Mouse (Mus musculus) liver, embryonic 15.5 days (tissue): Measurements from ENCODE around the gene Bach2. TPM values are rescaled to one million over a fixed set of nuclear protein-coding genes. Genes with fewer than 3 reads are reported as not detected.

Experiments
- ATAC-seq: fragments of 200-750 bp; cut with Nextera tagmentation; 2 replicates; pipeline ENCODE4 v1.8.0; 2017; ENCODE audit warnings: moderate number of reproducible peaks, mild to moderate bottlenecking, moderate library complexity; ENCODE audit not compliant: insufficient read depth
- H3K27ac ChIP-seq: fragments of 300-500 bp; sonication (generic); replicated peaks from 2 replicates; pipeline ENCODE4 v1.5.1; 2015; ENCODE audit warnings: mild to moderate bottlenecking, inconsistent platforms
- H3K27me3 ChIP-seq: fragments of 300-500 bp; sonication (generic); 2 replicates; pipeline ENCODE4 v1.6.1; 2015; ENCODE audit warnings: mild to moderate bottlenecking, inconsistent platforms
- H3K36me3 ChIP-seq: fragments of 300-500 bp; sonication (generic); replicated peaks from 2 replicates; pipeline ENCODE4 v1.6.1; 2015; ENCODE audit warnings: moderate library complexity, mild to moderate bottlenecking, inconsistent platforms
- H3K4me1 ChIP-seq: fragments of 300-500 bp; sonication (generic); replicated peaks from 2 replicates; pipeline ENCODE4 v1.6.1; 2015; ENCODE audit warnings: inconsistent platforms
- H3K4me2 ChIP-seq: fragments of 300-500 bp; sonication (generic); 2 replicates; pipeline ENCODE4 v1.6.1; 2015; ENCODE audit warnings: moderate library complexity, mild to moderate bottlenecking, inconsistent platforms
- H3K4me3 ChIP-seq: fragments of 300-500 bp; sonication (generic); replicated peaks from 2 replicates; pipeline ENCODE4 v1.5.1; 2015; ENCODE audit warnings: mild to moderate bottlenecking, inconsistent platforms
- H3K9ac ChIP-seq: fragments of 300-500 bp; sonication (generic); 2 replicates; pipeline ENCODE4 v1.6.1; 2015; ENCODE audit warnings: moderate library complexity, mild to moderate bottlenecking, inconsistent platforms
- H3K9me3 ChIP-seq: fragments of 300-500 bp; sonication (generic); replicated peaks from 2 replicates; pipeline ENCODE4 v1.6.1; 2016; ENCODE audit warnings: inconsistent platforms
- WGBS: fragments of 180-500 bp; shearing (Covaris S2); methylation state at CpG from one replicate; pipeline ENCODE4 v1.1.7; 2015; ENCODE audit warnings: mixed read lengths; ENCODE audit not compliant: insufficient replicate concordance; 5-methylcytosine and 5-hydroxymethylcytosine counted together
- polyA plus RNA-seq: library from polyadenylated mRNA; unstranded; fragments of >200 nt; fragmentation: Nextera tagmentation; extraction: Ambion mirVana; gene quantifications from 2 replicates; pipeline ENCODE4 v1.2.1, GENCODE M21; 2015

Gene Bach2
- polyA plus RNA-seq, 1 experiment from 2014 or later, result 1.6 TPM

DNA sequence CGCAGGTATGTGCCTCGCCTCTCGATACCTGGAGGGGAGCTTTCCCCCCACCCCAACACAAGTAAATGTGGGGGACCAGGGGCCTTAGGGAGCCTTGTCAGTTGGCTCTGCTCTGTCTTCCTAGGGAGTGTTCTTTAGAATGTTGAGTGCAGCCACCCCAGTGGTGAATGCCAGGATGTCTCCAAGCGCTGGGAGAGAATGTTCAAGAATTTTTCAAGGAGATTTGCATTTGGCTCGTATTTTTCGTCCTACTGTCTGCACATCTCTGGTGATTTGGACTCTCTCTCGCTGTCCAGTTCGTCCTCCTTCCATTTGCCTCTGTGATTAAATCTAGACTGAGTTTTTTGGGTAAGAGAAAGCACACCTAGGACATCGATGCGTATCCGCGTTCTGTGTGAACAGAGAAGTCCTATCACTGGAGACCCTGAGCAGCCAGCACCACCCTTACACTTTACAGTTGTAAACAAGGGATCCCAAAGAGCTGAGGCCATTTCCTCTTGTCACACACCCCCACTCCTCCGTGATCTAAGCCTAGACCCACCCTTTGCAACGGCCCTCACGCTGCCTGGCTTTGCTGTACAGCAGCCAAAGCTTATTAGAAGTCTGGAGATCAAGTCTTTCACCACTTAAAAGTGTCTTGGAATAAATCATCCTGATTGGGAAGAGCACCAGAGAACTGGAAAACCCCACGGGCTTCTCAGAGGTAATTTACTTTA is 143.2 kb downstream of the Bach2 start:
- ATAC-seq, result no peak

GRCm38 (mm10) chr4:32385121-32385520 is 146.5 kb downstream of the Bach2 start:
- Histone ChIP-seq H3K9me3 (no peaks in the 10 kb centered on the region), H3K36me3 (no peaks in the 10 kb centered on the region), H3K4me1 (peaks cover 10% of the 10 kb centered on the region; the same call in 1 of the 2 replicates), H3K9ac (no peak overlapping the region), H3K27me3 (no peaks in the 10 kb centered on the region), H3K4me3 (no peak overlapping the region), H3K27ac (no peak overlapping the region), H3K4me2 (no peak overlapping the region)
- WGBS, result 60% methylated on average over 2 of the region's 2 CpGs
- ATAC-seq, result no peak

More for the DNA sequence above, 143.2 kb downstream of the Bach2 start:
- H3K9me3 ChIP-seq, result no peaks in the 10 kb centered on the region
- H3K4me1 ChIP-seq, result peaks cover under 1% of the 10 kb centered on the region; the same call in 1 of the 2 replicates
- no peak overlapping the region for H3K4me3 ChIP-seq
- no peaks in the 10 kb centered on the region for H3K27me3 ChIP-seq
- H3K27ac ChIP-seq, result no peak overlapping the region
- no peaks in the 10 kb centered on the region for H3K36me3 ChIP-seq
- 58% methylated on average over 16 of the region's 16 CpGs for WGBS
- no peak overlapping the region for H3K4me2 ChIP-seq
- H3K9ac ChIP-seq, result no peak overlapping the region

- no peak overlapping the region for H3K4me2 ChIP-seq
- H3K4me3 ChIP-seq, result no peak overlapping the region
- ATAC-seq, result no peak
- peaks cover 10% of the 10 kb centered on the region; the same call in 1 of the 2 replicates for H3K4me1 ChIP-seq
- WGBS, result 33% methylated on average over 14 of the region's 14 CpGs
- no peaks in the 10 kb centered on the region for H3K9me3 ChIP-seq
- no peak overlapping the region for H3K27ac ChIP-seq
- H3K9ac ChIP-seq, result no peak overlapping the region
- no peaks in the 10 kb centered on the region for H3K36me3 ChIP-seq
- no peaks in the 10 kb centered on the region for H3K27me3 ChIP-seq
These were observed 147.0 kb downstream of the Bach2 start for GRCm38 (mm10) chr4:32385623-32386022.

GRCm38 (mm10) chr4:32386346-32386745 is 147.7 kb downstream of the Bach2 start:
- no peak overlapping the region for H3K4me2 ChIP-seq
- H3K9me3 ChIP-seq, result no peaks in the 10 kb centered on the region
- H3K36me3 ChIP-seq, result no peaks in the 10 kb centered on the region
- H3K4me3 ChIP-seq, result no peak overlapping the region
- no peak for ATAC-seq
- WGBS, result 77% methylated on average over 10 of the region's 10 CpGs
- no peak overlapping the region for H3K27ac ChIP-seq
- H3K9ac ChIP-seq, result no peak overlapping the region
- peaks cover 10% of the 10 kb centered on the region; the same call in 1 of the 2 replicates for H3K4me1 ChIP-seq
- no peaks in the 10 kb centered on the region for H3K27me3 ChIP-seq

DNA sequence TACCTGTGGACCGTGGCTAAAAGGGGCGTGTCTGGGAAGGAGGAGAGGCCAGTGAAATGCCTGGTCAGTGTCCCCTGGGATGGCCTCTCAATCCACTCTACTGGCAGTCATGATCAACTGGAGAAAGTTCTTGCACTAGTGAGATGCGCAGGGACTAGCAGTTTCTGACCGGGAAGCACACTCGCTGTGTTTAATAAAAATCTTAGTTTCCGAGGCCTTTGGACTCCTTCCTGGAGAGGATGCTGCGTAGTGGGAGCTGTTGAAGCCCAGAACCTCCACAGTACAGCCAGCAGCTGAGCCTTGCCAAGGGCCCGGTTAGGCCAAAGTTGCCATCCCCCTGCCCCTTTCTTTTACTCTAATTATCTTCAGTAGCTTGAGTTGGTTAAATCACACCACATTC is 148.3 kb downstream of the Bach2 start:
- H3K36me3 ChIP-seq, result no peaks in the 10 kb centered on the region

DNA sequence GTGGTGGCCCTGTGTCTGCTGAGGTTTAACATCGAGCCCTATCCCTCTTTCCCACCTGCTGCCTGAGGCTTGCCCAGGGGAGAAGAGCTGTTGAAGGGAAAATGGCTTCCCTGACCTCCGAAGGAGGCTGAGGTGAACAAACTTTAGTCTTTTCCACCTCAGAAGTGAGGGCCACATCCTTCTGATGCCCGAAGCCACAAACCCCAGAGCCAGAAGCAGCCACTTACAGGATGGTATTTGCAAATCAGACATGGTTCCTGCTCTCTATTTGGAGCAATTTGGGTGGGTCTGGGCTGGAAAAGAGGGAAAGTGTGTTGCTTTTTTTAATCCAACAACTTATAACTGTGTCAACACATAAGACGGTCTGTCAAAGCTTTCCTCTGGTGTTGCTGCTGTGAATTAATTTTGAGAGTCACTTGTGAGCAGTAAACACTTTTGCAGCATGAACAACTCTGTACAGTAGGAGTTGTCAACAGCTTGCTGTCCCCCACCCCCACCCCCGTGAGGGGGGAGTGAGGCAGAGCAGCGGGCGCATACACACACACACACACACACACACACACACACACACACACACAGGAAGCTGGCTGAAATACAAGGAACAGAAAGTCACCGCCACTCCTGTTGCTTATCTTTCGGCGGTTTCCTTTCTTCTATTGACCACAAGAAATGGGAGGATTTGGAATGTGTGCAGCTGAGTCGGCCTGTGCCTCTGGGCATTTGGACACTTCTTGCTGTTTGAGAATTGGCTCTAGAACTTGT is 149.1 kb downstream of the Bach2 start:
- 10% methylated on average over 11 of the region's 11 CpGs for WGBS
- H3K4me1 ChIP-seq, result peaks cover 10% of the 10 kb centered on the region; the same call in 1 of the 2 replicates
- ATAC-seq, result no peak
- no peaks in the 10 kb centered on the region for H3K9me3 ChIP-seq
- no peaks in the 10 kb centered on the region for H3K36me3 ChIP-seq
- no peak overlapping the region for H3K4me2 ChIP-seq
- H3K27ac ChIP-seq, result no peak overlapping the region
- H3K4me3 ChIP-seq, result no peak overlapping the region
- no peak overlapping the region for H3K9ac ChIP-seq
- no peaks in the 10 kb centered on the region for H3K27me3 ChIP-seq

More for the DNA sequence above, 148.3 kb downstream of the Bach2 start:
- H3K27me3 ChIP-seq, result no peaks in the 10 kb centered on the region
- H3K9me3 ChIP-seq, result no peaks in the 10 kb centered on the region
- WGBS, result 66% methylated on average over 8 of the region's 8 CpGs
- peaks cover 10% of the 10 kb centered on the region; the same call in 1 of the 2 replicates for H3K4me1 ChIP-seq
- ATAC-seq, result no peak
- no peak overlapping the region for H3K9ac ChIP-seq
- H3K4me3 ChIP-seq, result no peak overlapping the region
- H3K27ac ChIP-seq, result no peak overlapping the region
- no peak overlapping the region for H3K4me2 ChIP-seq

GRCm38 (mm10) chr4:32388564-32388963 is 150.0 kb downstream of the Bach2 start:
- no peak for ATAC-seq
- H3K27me3 ChIP-seq, result no peaks in the 10 kb centered on the region
- no peak overlapping the region for H3K27ac ChIP-seq
- no peak overlapping the region for H3K9ac ChIP-seq
- H3K36me3 ChIP-seq, result no peaks in the 10 kb centered on the region
- WGBS, result 50% methylated on average over 9 of the region's 9 CpGs
- no peak overlapping the region for H3K4me3 ChIP-seq
- H3K4me2 ChIP-seq, result no peak overlapping the region
- peaks cover 10% of the 10 kb centered on the region; the same call in 1 of the 2 replicates for H3K4me1 ChIP-seq
- H3K9me3 ChIP-seq, result no peaks in the 10 kb centered on the region

DNA sequence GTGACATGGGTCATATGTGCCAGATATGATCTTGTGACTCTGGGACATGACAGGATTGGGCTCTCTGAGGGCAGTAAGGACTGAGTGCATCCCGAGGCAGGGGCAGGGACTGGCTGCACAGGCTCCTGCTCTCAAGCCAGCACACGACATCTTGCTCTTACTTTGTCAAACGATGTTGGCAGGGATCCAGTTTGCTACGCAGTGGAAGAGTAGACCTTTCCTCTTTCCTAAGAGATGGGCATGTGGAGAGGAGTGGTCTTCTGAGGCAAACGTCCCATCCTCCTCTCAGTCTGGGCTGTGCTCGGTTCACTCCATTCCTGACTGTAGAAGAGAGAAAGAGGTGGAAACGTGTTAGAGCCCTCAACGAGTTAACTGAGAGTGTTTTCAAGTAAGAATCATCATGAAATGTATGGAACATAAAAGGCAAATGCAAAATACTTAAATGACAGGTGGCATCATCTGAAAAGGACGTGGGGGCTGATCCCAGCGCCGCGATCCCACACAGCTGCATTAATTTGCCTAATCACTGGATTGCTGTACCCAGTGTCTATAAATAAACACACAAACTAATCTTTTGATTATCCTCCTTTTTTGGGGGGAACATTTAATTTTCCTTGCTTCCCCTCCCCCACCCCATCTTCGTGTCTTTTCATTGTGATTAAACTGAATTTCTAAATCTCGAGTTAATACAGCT is 150.7 kb downstream of the Bach2 start:
- ATAC-seq, result no peak
- Histone ChIP-seq H3K27ac (no peak overlapping the region), H3K36me3 (no peaks in the 10 kb centered on the region), H3K9ac (no peak overlapping the region), H3K9me3 (no peaks in the 10 kb centered on the region), H3K4me1 (peaks cover 10% of the 10 kb centered on the region; the same call in 1 of the 2 replicates), H3K4me3 (no peak overlapping the region), H3K27me3 (no peaks in the 10 kb centered on the region), H3K4me2 (no peak overlapping the region)
- 54% methylated on average over 14 of the region's 14 CpGs for WGBS

- no peak for ATAC-seq
These were observed 152.7 kb downstream of the Bach2 start for GRCm38 (mm10) chr4:32391260-32391659.

DNA sequence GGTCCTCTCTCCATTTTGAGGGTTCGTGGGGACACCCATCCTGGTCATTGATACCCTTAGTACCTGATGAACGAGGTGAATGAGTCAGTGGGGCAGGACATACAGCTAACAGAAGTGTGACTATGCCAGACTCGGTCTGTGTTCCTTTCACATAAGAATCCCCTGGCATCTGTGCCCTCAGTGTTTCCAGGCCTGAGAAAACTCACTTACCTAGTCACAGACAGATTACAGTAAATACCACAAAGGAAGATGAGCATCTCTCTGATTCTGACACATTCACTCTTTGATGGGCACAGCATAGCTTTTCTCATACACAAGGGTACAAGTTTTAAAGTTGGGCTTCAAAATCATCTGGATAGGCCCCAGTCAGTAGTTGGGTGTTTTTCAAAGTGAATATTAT is 154.6 kb downstream of the Bach2 start:
- Histone ChIP-seq H3K9ac (no peak overlapping the region), H3K9me3 (no peaks in the 10 kb centered on the region), H3K27me3 (no peaks in the 10 kb centered on the region), H3K4me1 (no peaks in the 10 kb centered on the region), H3K4me2 (no peak overlapping the region), H3K36me3 (no peaks in the 10 kb centered on the region), H3K4me3 (no peak overlapping the region), H3K27ac (no peak overlapping the region)
- no peak for ATAC-seq
- WGBS, result 55% methylated on average over 3 of the region's 3 CpGs

More at GRCm38 (mm10) chr4:32391260-32391659, 152.7 kb downstream of the Bach2 start:
- Histone ChIP-seq H3K4me3 (no peak overlapping the region), H3K36me3 (no peaks in the 10 kb centered on the region), H3K4me1 (peaks cover 10% of the 10 kb centered on the region; the same call in 1 of the 2 replicates), H3K9ac (no peak overlapping the region), H3K27me3 (no peaks in the 10 kb centered on the region), H3K4me2 (no peak overlapping the region), H3K27ac (no peak overlapping the region), H3K9me3 (no peaks in the 10 kb centered on the region)
- WGBS, result 55% methylated on average over 8 of the region's 8 CpGs

- H3K27ac ChIP-seq, result no peak overlapping the region
- H3K36me3 ChIP-seq, result no peaks in the 10 kb centered on the region
- no peaks in the 10 kb centered on the region for H3K4me1 ChIP-seq
- 58% methylated on average over 1 of the region's 1 CpGs for WGBS
- no peaks in the 10 kb centered on the region for H3K27me3 ChIP-seq
- no peak overlapping the region for H3K4me3 ChIP-seq
- no peaks in the 10 kb centered on the region for H3K9me3 ChIP-seq
- no peak overlapping the region for H3K4me2 ChIP-seq
- ATAC-seq, result no peak
- H3K9ac ChIP-seq, result no peak overlapping the region
These were observed 155.3 kb downstream of the Bach2 start for GRCm38 (mm10) chr4:32393951-32394350.
